Mouse (Mus musculus): ENCODE data around the gene Stab2. TPM values are rescaled to one million over a fixed set of nuclear protein-coding genes. Genes with fewer than 3 reads are reported as not detected.

Stab2 gene
- polyA plus RNA-seq, 1 experiment from 2014 or later = 0.66 TPM

- H3K4me3 ChIP-seq (ENCODE audit: low read depth, low read length) = no peak overlapping the region
- 86% methylated on average over 7 of the region's 7 CpGs for WGBS
- ATAC-seq = no peak
These were observed 33.4 kb upstream of the Stab2 start for GRCm38 (mm10) chr10:87041265-87041664.

GRCm38 (mm10) chr10:87039800-87040199 is 32.0 kb upstream of the Stab2 start:
- Histone ChIP-seq H3K4me2 (replicated peaks; ENCODE audit: low read depth) (no peak overlapping the region), H3K27ac (ENCODE audit: low read depth, low read length) (no peak overlapping the region), H3K9ac (ENCODE audit: low read depth, low read length) (no peak overlapping the region), H3K9me3 (ENCODE audit: control insufficient read depth) (no peaks in the 10 kb centered on the region), H3K4me1 (replicated peaks; ENCODE audit: control insufficient read depth, insufficient read depth, low read length) (no peaks in the 10 kb centered on the region), H3K36me3 (ENCODE audit: control insufficient read depth, insufficient read depth) (no peaks in the 10 kb centered on the region), H3K27me3 (replicated peaks; ENCODE audit: control insufficient read depth, insufficient read depth, low read length) (no peaks in the 10 kb centered on the region; the same call in 1 of the 2 replicates), H3K4me3 (ENCODE audit: low read depth, low read length) (no peak overlapping the region)
- WGBS = 86% methylated on average over 3 of the region's 3 CpGs
- TF ChIP-seq CTCF (IDR thresholded peaks at IDR 0.05; ENCODE audit: low read depth) = no peak
- ATAC-seq = no peak

More at GRCm38 (mm10) chr10:87041265-87041664, 33.4 kb upstream of the Stab2 start:
- TF ChIP-seq CTCF (IDR thresholded peaks at IDR 0.05; ENCODE audit: low read depth) = no peak
- Histone ChIP-seq H3K4me2 (replicated peaks; ENCODE audit: low read depth) (no peak overlapping the region), H3K9me3 (ENCODE audit: control insufficient read depth) (no peaks in the 10 kb centered on the region), H3K36me3 (ENCODE audit: control insufficient read depth, insufficient read depth) (no peaks in the 10 kb centered on the region), H3K27ac (ENCODE audit: low read depth, low read length) (no peak overlapping the region), H3K4me1 (replicated peaks; ENCODE audit: control insufficient read depth, insufficient read depth, low read length) (no peaks in the 10 kb centered on the region), H3K27me3 (replicated peaks; ENCODE audit: control insufficient read depth, insufficient read depth, low read length) (no peaks in the 10 kb centered on the region; the same call in 1 of the 2 replicates), H3K9ac (ENCODE audit: low read depth, low read length) (no peak overlapping the region)

- Histone ChIP-seq H3K36me3 (ENCODE audit: control insufficient read depth, insufficient read depth) (no peaks in the 10 kb centered on the region), H3K27ac (ENCODE audit: low read depth, low read length) (no peak overlapping the region), H3K4me1 (replicated peaks; ENCODE audit: control insufficient read depth, insufficient read depth, low read length) (no peaks in the 10 kb centered on the region), H3K4me2 (replicated peaks; ENCODE audit: low read depth) (no peak overlapping the region), H3K9me3 (ENCODE audit: control insufficient read depth) (no peaks in the 10 kb centered on the region), H3K9ac (ENCODE audit: low read depth, low read length) (no peak overlapping the region), H3K4me3 (ENCODE audit: low read depth, low read length) (no peak overlapping the region), H3K27me3 (replicated peaks; ENCODE audit: control insufficient read depth, insufficient read depth, low read length) (no peaks in the 10 kb centered on the region; the same call in 1 of the 2 replicates)
- TF ChIP-seq CTCF (IDR thresholded peaks at IDR 0.05; ENCODE audit: low read depth) = no peak
- WGBS = 86% methylated on average over 6 of the region's 6 CpGs
- no peak for ATAC-seq
These were observed 31.5 kb upstream of the Stab2 start for GRCm38 (mm10) chr10:87039340-87039739.

- H3K27ac ChIP-seq (ENCODE audit: low read depth, low read length) = no peak overlapping the region
- no peak overlapping the region for H3K9ac ChIP-seq (ENCODE audit: low read depth, low read length)
- no peaks in the 10 kb centered on the region for H3K36me3 ChIP-seq (ENCODE audit: control insufficient read depth, insufficient read depth)
- H3K27me3 ChIP-seq (replicated peaks; ENCODE audit: control insufficient read depth, insufficient read depth, low read length) = no peaks in the 10 kb centered on the region; the same call in 1 of the 2 replicates
- WGBS = 23% methylated on average over 5 of the region's 5 CpGs
- ATAC-seq = no peak
- H3K4me1 ChIP-seq (replicated peaks; ENCODE audit: control insufficient read depth, insufficient read depth, low read length) = no peaks in the 10 kb centered on the region
- no peak overlapping the region for H3K4me2 ChIP-seq (replicated peaks; ENCODE audit: low read depth)
- no peaks in the 10 kb centered on the region for H3K9me3 ChIP-seq (ENCODE audit: control insufficient read depth)
- no peak for TF ChIP-seq CTCF (IDR thresholded peaks at IDR 0.05; ENCODE audit: low read depth)
- H3K4me3 ChIP-seq (ENCODE audit: low read depth, low read length) = no peak overlapping the region
These were observed 29.2 kb upstream of the Stab2 start for GRCm38 (mm10) chr10:87037062-87037461.

GRCm38 (mm10) chr10:87036271-87036703 is 28.5 kb upstream of the Stab2 start:
- 60% methylated on average over 14 of the region's 14 CpGs for WGBS
- Histone ChIP-seq H3K4me3 (ENCODE audit: low read depth, low read length) (no peak overlapping the region), H3K27ac (ENCODE audit: low read depth, low read length) (no peak overlapping the region), H3K9ac (ENCODE audit: low read depth, low read length) (no peak overlapping the region), H3K4me1 (replicated peaks; ENCODE audit: control insufficient read depth, insufficient read depth, low read length) (no peaks in the 10 kb centered on the region), H3K4me2 (replicated peaks; ENCODE audit: low read depth) (no peak overlapping the region), H3K9me3 (ENCODE audit: control insufficient read depth) (no peaks in the 10 kb centered on the region), H3K27me3 (replicated peaks; ENCODE audit: control insufficient read depth, insufficient read depth, low read length) (no peaks in the 10 kb centered on the region; the same call in 1 of the 2 replicates), H3K36me3 (ENCODE audit: control insufficient read depth, insufficient read depth) (no peaks in the 10 kb centered on the region)
- TF ChIP-seq CTCF (IDR thresholded peaks at IDR 0.05; ENCODE audit: low read depth) = no peak
- no peak for ATAC-seq

GRCm38 (mm10) chr10:87035866-87036265 is 28.0 kb upstream of the Stab2 start:
- TF ChIP-seq CTCF (IDR thresholded peaks at IDR 0.05; ENCODE audit: low read depth) = no peak
- H3K36me3 ChIP-seq (ENCODE audit: control insufficient read depth, insufficient read depth) = no peaks in the 10 kb centered on the region
- ATAC-seq = no peak
- H3K9me3 ChIP-seq (ENCODE audit: control insufficient read depth) = no peaks in the 10 kb centered on the region
- no peaks in the 10 kb centered on the region; the same call in 1 of the 2 replicates for H3K27me3 ChIP-seq (replicated peaks; ENCODE audit: control insufficient read depth, insufficient read depth, low read length)
- 88% methylated on average over 15 of the region's 15 CpGs for WGBS
- no peaks in the 10 kb centered on the region for H3K4me1 ChIP-seq (replicated peaks; ENCODE audit: control insufficient read depth, insufficient read depth, low read length)
- H3K4me3 ChIP-seq (ENCODE audit: low read depth, low read length) = no peak overlapping the region
- no peak overlapping the region for H3K27ac ChIP-seq (ENCODE audit: low read depth, low read length)
- no peak overlapping the region for H3K9ac ChIP-seq (ENCODE audit: low read depth, low read length)
- H3K4me2 ChIP-seq (replicated peaks; ENCODE audit: low read depth) = no peak overlapping the region

GRCm38 (mm10) chr10:87032768-87033167 is 24.9 kb upstream of the Stab2 start:
- WGBS = 75% methylated on average over 8 of the region's 8 CpGs
- Histone ChIP-seq H3K9me3 (ENCODE audit: control insufficient read depth) (no peaks in the 10 kb centered on the region), H3K4me2 (replicated peaks; ENCODE audit: low read depth) (no peak overlapping the region), H3K4me1 (replicated peaks; ENCODE audit: control insufficient read depth, insufficient read depth, low read length) (no peaks in the 10 kb centered on the region), H3K36me3 (ENCODE audit: control insufficient read depth, insufficient read depth) (no peaks in the 10 kb centered on the region), H3K4me3 (ENCODE audit: low read depth, low read length) (no peak overlapping the region), H3K9ac (ENCODE audit: low read depth, low read length) (no peak overlapping the region), H3K27me3 (replicated peaks; ENCODE audit: control insufficient read depth, insufficient read depth, low read length) (no peaks in the 10 kb centered on the region; the same call in 1 of the 2 replicates), H3K27ac (ENCODE audit: low read depth, low read length) (no peak overlapping the region)
- peak; percentile 61; the same call in 1 of the 2 replicates for ATAC-seq
- no peak for TF ChIP-seq CTCF (IDR thresholded peaks at IDR 0.05; ENCODE audit: low read depth)
